Mouse (Mus musculus) heart, postnatal 0 days (tissue): ENCODE data around the gene Gm20518.

Experiments used
- CTCF ChIP-seq: IDR thresholded peaks from 2 replicates; pipeline ENCODE4 v1.5.1; 2016; ENCODE audit warnings: antibody characterized with exemption, control low read depth, low read depth
- EP300 ChIP-seq: IDR thresholded peaks from 2 replicates; pipeline ENCODE4 v1.6.1; 2016; ENCODE audit warnings: antibody characterized with exemption, low read depth

GRCm38 (mm10) chr16:17872995-17873394 is 18.5 kb downstream of the Gm20518 start:
- TF ChIP-seq CTCF (no peak), EP300 (no peak)
